Mouse (Mus musculus): Measurements from ENCODE around the gene Hspa2. TPM values are rescaled to one million over a fixed set of nuclear protein-coding genes. Genes with fewer than 3 reads are reported as not detected.
A peak's percentile ranks its signal among the peaks of the same experiment; 100 is the strongest.

The Hspa2 gene
- 3.5 and 4.2 TPM in 2 replicates for polyA plus RNA-seq (2015; fragmentation: Nextera tagmentation; extraction: Ambion mirVana)

GRCm38 (mm10) chr12:76403886-76404537 lies at the start of gene Hspa2:
Gene Hspa2, plus strand, starts transcription at chr12:76404176.
- DNase-seq (ENCODE audit: low spot score): peak; percentile 100

DNA sequence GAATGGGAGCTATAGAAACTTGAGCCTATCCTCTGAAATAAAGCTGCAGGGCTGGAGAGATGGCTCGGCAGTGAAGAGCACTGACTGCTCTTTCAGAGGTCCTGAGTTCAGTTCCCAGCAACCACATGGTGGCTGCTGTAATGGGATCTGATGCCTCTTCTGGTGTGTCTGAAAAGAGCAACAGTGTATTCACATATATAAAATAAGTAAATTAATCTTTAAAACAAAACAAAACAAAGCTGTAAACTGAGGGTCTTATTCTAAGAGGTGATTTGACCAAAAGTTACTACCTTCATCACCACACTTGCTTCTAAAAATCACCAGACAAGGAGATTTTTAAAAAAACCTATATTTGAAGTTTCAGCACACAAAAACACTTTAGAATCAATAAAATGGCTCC lies 43.1 kb upstream of the Hspa2 start:
- no peak for DNase-seq (ENCODE audit: low spot score)

GRCm38 (mm10) chr12:76361405-76362302 lies 42.3 kb upstream of the Hspa2 start:
- peak; percentile 60 for DNase-seq (ENCODE audit: low spot score)

DNA sequence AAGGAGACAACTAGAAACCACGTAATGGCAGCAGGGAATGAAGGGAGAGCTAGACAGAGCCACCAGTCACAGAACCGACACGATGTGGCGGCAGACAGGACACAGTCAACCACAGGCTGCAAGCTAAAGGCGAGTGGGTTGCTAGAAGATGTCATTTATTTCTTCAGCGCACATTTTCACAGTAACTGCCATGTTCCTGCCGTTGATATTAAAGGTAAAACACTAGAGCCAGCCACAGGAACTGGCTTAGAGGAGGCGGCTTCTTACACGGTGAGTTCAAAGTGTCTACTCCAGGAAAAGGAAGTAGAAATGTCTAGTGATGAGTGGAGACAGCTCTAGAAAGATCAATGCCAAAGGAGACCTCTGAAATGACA lies 41.7 kb upstream of the Hspa2 start:
- peak; percentile 75 for DNase-seq (ENCODE audit: low spot score)

- DNase-seq (ENCODE audit: low spot score): peak; percentile 17
These were observed 37.7 kb upstream of the Hspa2 start for GRCm38 (mm10) chr12:76366276-76366675.

DNA sequence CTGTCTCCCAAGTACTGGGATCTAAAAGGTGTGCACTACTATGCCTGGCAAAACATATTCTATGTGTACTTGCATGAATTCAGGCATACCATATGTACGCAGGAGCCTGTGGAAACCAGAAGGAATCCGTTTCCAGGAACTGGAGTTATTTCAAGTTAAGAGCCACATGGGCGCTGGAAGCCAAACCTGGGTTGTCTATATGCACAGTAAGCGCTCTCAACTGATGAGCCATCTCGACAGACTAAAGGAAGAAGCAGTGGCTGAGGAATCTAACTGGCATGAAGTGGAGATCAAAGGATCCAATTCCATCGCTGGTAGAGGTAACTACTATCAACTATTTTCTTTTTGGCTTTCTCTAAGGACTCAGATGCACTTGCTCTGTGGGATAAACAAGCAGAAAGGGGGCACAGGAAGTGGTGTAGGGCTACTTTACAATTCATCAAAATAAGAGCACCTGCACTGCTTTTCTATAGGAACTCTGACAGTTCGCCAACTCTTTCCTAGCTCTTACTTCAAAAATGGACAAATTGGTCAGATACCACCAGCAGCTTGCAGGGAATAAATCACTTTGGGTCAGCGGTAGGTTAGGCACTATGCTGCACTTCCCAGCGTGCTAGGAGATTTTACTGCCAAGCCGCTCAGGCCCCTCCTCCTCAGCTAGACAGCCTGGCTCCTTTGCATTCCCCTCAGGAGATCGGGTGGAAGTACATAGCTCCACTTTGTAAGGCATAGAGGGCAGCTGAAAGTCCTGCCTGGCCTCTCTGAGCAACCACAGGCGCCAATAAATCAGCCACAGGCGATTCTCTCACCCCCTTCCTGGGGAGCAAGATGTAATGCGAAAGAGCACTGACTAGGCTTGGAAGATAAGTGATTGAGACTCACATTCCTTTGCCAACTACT lies 36.6 kb upstream of the Hspa2 start:
- DNase-seq (ENCODE audit: low spot score): peak; percentile 77

DNA sequence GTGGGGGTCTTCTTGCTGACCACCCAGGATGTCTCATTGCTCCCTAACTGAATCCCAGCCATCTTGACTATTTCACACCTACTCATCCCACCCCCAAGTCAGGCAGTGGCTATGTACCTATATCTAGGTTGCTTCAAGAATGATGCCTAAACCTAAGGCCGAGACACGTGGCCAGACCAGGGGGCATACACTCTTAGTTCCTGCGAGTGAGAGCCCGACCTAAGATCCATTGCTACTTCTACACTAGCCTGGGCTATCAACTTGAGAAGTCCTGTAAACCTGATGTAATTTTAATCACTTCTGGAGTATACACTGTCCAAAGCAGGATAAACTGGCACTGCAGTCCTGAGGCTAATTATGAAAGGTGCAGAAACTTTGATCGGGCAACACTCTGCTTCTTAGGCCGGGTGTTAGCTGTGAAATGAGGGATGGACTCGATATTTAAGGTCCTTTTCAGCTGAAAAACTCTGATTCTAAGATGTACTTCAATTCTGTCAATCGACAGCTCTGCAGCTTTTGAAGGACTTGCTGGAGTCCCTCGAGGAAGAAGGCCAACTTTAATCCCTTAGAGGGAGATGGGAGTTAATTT lies 35.7 kb upstream of the Hspa2 start:
- DNase-seq (ENCODE audit: low spot score): peak; percentile 13

GRCm38 (mm10) chr12:76368790-76369205 lies 35.2 kb upstream of the Hspa2 start:
- DNase-seq (ENCODE audit: low spot score): peak; percentile 45

- DNase-seq (ENCODE audit: low spot score): peak; percentile 86
These were observed 34.6 kb upstream of the Hspa2 start, which contains the start of gene Zbtb25 for GRCm38 (mm10) chr12:76369206-76369977. Gene Zbtb25, minus strand, starts transcription at chr12:76369602.

DNA sequence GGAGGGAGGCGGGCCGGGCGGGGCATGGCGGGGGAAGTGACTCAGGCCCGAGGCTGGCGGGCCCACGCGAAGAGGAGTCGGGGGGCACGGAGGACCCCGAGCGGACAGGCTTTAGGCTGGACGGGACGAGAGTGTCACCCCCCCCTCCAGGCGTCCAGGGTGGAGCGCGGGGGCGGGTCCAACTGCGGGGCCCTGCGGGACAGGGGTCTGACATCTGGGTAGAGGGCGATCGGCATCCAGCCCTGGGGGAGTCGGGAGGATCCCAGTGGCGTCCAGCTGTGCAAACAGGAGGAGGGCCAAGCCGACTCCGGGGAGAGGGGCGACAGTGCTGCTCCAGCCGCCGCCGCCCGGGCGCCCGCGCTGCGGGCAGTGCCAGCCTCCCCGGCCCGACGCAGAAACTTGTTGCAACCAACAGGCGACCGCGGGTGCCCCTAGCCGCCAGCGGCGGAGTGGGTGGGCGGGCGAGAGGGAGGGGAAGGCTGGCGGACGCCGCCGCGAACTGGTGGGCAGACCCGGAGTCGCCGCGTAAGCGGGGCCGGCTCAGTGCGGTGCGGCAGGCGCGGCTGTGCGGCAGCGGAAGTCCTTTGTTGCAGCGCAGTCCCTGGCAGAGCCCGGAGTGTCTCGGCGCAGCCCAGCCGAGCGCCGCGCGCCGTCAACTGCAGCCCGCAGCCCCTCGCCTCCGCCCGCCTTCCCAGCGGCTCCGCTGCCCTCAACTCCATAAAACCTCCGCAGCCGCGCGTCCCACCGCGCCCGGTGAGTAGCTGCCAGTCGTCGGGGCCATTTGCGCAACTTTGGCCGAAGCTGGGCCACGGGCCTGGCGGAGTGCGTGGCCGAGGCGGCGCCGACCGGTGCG lies 33.8 kb upstream of the Hspa2 start, which contains the start of gene Zbtb1:
Gene Zbtb1 (plus strand): TSS at position 289 of the 853 bp plus-strand sequence.
- DNase-seq (ENCODE audit: low spot score): peak; percentile 81

- DNase-seq (ENCODE audit: low spot score): peak; percentile 78
These were observed 33.0 kb upstream of the Hspa2 start for GRCm38 (mm10) chr12:76370831-76371571.

GRCm38 (mm10) chr12:76372046-76372445 lies 31.9 kb upstream of the Hspa2 start:
- DNase-seq (ENCODE audit: low spot score): peak; percentile 16

GRCm38 (mm10) chr12:76372881-76373818 lies 30.8 kb upstream of the Hspa2 start:
- peak; percentile 52 for DNase-seq (ENCODE audit: low spot score)

DNA sequence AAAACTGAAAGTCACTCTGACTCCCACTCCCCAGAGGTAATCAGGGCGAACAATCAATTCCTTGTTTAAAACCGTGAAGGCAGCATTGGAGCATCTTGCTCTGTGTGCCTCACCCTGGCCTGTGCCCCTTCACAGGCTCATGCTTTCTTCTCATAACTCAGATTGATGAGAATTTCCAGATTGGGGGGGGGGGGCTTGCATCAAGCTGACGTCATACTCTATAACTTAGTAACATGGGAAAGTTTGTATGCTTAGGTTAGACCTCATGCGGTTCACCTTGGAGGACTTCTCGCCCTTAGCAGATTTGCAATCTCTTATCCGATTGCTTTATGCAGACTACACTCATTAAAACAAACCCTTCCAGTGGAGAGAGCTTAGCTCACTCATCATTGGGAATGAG lies 30.0 kb upstream of the Hspa2 start:
- DNase-seq (ENCODE audit: low spot score): no peak

DNA sequence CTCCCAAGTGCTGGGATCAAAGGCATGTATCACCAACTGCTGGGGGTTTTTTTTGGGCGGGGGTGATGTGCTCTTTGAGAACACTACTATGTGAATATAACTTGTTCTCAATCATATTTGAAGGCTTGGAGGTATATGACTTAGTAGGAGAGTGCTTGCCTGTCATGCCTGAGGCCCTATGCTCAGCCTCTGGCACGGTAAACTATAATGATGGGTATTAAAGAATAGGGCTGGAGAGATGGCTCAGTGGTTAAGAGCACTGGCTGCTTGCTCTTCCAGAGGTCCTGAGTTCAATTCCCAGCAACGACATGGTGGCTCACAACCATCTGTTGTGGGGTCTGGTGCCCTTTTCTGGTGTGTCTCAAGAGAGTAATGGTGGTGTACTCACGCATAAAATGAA lies 29.1 kb upstream of the Hspa2 start:
- DNase-seq (ENCODE audit: low spot score): no peak

DNA sequence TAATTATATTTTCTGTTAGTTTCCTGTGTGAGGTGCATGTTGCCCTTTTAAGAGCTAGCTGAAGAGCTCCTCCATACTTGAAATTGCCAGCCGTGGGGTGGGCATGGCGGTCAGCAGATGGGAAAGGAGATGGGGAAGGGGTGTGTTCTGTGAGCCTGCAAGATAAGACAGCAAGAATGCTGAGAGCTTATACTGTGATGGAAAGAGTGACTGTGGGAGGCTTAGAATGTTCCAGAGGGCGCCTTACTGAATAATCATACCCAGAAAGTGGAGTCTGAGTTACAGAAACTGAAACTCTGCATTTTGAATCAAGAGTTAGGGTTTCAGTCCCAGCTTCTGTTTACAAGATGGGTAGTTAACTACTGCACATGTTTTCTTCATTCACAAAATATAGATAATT lies 28.5 kb upstream of the Hspa2 start:
- no peak for DNase-seq (ENCODE audit: low spot score)

DNA sequence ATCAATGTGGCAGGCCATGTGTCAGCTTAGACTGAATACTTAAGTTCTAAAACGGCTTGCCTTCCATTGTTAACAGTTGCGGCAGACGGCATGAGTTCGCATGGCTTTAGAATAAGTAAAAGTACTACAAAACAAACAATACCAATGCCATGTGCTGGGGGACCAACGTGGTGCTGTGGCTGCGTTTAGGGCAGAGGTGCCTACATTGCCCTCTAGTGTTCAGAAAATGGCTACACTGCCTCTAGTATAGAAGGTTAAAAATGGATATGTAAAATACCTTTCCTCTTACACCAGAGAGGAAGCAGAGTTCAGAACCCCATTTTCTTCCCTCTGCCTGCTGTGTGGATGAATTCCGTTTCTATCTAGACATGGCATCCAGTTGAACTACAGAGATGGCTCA lies 27.3 kb upstream of the Hspa2 start:
- peak; percentile 76 for DNase-seq (ENCODE audit: low spot score)

Data from thymus, postnatal 0 days (tissue).